Mouse (Mus musculus): ENCODE results near the gene Epha8. TPM values are rescaled to one million over a fixed set of nuclear protein-coding genes. Genes with fewer than 3 reads are reported as not detected.

Epha8 gene
- not detected in 4 replicates for total RNA-seq (2023; ENCODE audit: inconsistent age)

GRCm38 (mm10) chr4:136956751-136957446 lies at the start of gene Epha8:
TSS of gene Epha8 (minus strand) at chr4:136956816.

DNA sequence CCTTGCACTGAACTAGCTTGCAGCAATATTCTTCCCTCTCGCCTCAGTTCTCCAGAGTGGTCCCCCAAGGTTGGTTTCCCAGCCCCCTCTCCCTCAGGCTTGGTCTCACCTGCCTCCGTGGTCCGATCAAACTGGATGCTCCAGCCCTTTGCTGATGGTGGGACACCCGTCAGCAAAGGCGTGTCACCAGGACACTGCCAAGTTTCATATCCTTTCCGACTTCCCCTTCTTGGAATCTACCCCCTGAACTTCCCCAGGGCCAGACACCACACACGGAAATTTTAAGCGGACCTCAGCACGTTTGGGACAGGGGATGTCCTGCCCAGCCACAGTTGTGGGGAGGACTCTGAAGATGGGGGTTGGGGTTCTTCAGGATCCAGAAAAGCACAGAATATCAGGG lies 58.0 kb downstream of the Epha8 start, which contains the start of gene C1qa:
Gene C1qa (minus strand): TSS at position 167 of the 400 bp plus-strand sequence.

DNA sequence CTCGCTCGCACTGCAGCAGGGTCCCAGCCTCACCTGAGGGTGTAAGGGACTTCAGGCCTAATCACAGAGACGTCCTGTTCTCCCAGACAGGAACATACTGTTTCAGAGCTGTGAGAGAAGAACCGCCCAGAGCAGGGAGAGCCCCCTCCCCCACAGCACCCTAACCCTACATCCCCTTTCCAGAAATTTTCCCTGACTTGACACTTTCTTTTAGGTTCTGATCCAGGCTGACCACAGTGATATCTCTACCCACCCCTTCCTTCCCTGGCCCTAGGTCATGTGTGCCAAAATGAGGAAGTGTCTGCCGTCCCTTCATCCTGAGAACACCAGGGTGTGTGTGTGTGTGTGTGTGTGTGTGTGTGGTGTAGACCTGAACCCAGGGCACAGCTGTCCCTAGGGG lies 63.8 kb downstream of the Epha8 start, which contains the start of gene C1qc:
Gene C1qc (minus strand): TSS at position 255 of the 400 bp plus-strand sequence.

GRCm38 (mm10) chr4:136886101-136886500 lies 70.5 kb downstream of the Epha8 start, which contains the start of gene C1qb:
TSS of gene C1qb (minus strand) at chr4:136886187.

Other genes with a start within 250 kb of the Epha8 start
- gene Ephb2, start 120.8 kb downstream of the Epha8 start, total RNA-seq (2023; ENCODE audit: inconsistent age), result not detected in 4 replicates
- gene C1qb, start 70.6 kb downstream of the Epha8 start, total RNA-seq (2023; ENCODE audit: inconsistent age), result 10.2 to 19.7 TPM (median 13.7 TPM) in 4 replicates
- 7.0 to 19.1 TPM (median 13.5 TPM) in 4 replicates for gene C1qc, start 63.8 kb downstream of the Epha8 start, total RNA-seq (2023; ENCODE audit: inconsistent age)
- 8.4 to 19.9 TPM (median 11.4 TPM) in 4 replicates for gene C1qa, start 58.0 kb downstream of the Epha8 start, total RNA-seq (2023; ENCODE audit: inconsistent age)
- 24.9 to 25.6 TPM (median 25.1 TPM) in 4 replicates for gene Zbtb40, start 92.0 kb upstream of the Epha8 start, total RNA-seq (2023; ENCODE audit: inconsistent age)